Mouse (Mus musculus) cerebellum, adult 11-12 months (tissue): ENCODE measurements around the gene Mast3.

ENCODE experiments used
- DNase-seq: peaks from one replicate; pipeline ENCODE4 v3.0.0; 2022

Mast3 gene

DNA sequence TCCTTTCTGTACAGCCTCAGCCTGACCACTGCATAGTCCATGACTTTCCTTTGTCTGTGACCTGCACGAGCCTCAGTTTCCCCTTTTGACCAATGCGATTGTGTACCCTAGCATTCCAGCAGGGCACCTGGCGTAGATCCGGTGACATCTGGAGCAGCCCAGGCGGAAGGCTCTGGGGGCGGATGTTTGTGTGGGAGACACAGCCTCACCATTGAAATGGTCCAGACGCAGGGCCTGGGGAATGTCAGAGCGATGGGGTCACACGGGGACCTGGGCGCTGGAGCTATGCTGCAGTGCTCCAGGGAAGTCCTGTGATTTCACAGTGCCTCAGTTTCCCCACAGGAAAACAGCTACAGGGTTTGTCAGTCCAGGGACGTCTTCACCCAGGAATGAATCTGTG lies 62.7 kb downstream of the Mast3 start:
- DNase-seq, result no peak

GRCm38 (mm10) chr8:70741661-70742060 lies 63.2 kb downstream of the Mast3 start:
- DNase-seq, result no peak

DNA sequence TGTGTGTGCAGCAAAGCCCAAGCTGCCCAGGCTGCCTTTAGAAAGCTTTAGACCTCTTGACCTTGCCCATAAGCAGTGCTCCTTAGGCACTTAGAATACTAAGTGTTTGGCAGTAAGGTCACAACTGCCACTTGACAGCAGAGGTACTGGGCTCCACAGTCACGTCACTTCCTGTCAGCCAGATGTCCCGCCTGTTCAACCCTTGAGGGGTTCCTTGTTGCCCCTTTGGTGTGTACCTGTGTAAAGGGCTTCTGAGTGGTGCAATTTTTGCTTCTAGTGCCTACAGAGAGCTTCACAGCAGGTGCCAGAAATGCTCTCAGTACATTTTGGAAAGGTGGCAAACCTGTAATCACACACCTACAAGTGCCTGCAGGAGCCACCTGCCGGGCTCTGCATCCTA lies 66.6 kb downstream of the Mast3 start:
- DNase-seq, result no peak

DNA sequence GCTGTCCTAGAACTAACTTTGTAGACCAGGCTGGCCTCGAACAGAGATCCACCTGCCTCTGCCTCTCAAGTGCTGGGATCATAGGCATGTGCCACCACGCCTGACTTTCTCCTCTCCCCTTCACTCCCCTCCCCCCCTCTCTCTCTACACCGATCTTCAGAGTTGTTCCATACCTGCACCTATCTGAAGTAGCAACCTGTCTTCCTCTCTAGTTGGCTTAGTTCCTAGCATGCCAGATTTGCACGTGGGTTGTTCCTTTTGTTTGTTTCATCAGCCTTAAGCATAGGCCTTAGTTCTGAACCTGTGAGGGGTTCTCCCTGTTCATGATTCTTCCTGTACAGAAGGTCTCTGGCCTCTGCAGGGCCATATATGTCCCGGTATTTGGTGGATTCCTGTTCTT lies 67.1 kb downstream of the Mast3 start:
- DNase-seq, result no peak

DNA sequence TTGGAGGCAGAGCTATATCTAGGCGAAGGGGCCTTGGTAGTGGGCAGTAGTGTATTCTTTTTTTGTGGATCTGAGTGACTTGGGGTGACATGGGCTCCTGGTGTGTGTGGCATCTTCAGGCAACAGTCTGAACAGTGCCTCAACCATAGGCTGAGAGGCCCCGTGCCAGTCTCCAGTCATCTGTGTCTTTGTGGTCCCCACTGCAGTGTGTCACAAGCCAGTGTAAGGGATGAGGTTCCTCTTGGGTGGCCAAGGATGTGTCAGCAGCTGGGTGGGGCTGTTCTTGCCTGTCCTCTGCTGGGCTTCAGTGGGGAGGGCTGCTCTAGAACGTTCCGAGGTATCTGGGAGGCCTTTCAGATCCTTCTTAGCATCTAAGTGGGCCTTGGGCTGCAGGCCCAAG lies 73.9 kb downstream of the Mast3 start:
- no peak for DNase-seq

GRCm38 (mm10) chr8:70729808-70730475 lies 74.9 kb downstream of the Mast3 start:
- DNase-seq, result no peak
